Mouse (Mus musculus) cerebellum, adult 18-20 months (tissue): ENCODE results near the gene Qtrt2.
A peak's percentile ranks its signal among the peaks of the same experiment; 100 is the strongest.

ENCODE experiments used
- DNase-seq, 2 experiments: peaks; one replicate each; pipeline ENCODE4 v3.0.0; 2021

Qtrt2 gene

GRCm38 (mm10) chr16:43922630-43923029, 4.0 kb downstream of the Qtrt2 start:
- no peak for DNase-seq

- DNase-seq = no peak
Measured at GRCm38 (mm10) chr16:43922024-43922423, 4.6 kb downstream of the Qtrt2 start.

GRCm38 (mm10) chr16:43918867-43919266, 7.7 kb downstream of the Qtrt2 start:
- DNase-seq = no peak

- no peak for DNase-seq
Measured at GRCm38 (mm10) chr16:43908881-43909280, 17.7 kb downstream of the Qtrt2 start.

- DNase-seq = no peak
Measured at GRCm38 (mm10) chr16:43900571-43900970, 26.0 kb downstream of the Qtrt2 start.

- no peak for DNase-seq
Measured at GRCm38 (mm10) chr16:43900138-43900537, 26.5 kb downstream of the Qtrt2 start.

- DNase-seq = no peak
Measured at GRCm38 (mm10) chr16:43894501-43894900, 32.1 kb downstream of the Qtrt2 start.

GRCm38 (mm10) chr16:43890747-43891336, 35.8 kb downstream of the Qtrt2 start:
- DNase-seq = no peak

GRCm38 (mm10) chr16:43890005-43890336, 36.6 kb downstream of the Qtrt2 start:
- no peak for DNase-seq

GRCm38 (mm10) chr16:43889208-43890004, 37.2 kb downstream of the Qtrt2 start, which contains the start of gene Ccdc191:
TSS of gene Ccdc191 (plus strand) at chr16:43889800.
- DNase-seq = peak; percentile 98 to 100

GRCm38 (mm10) chr16:43882329-43882728, 44.3 kb downstream of the Qtrt2 start:
- DNase-seq = no peak

- no peak for DNase-seq
Measured at GRCm38 (mm10) chr16:43881636-43882035, 45.0 kb downstream of the Qtrt2 start.

GRCm38 (mm10) chr16:43879769-43880168, 46.8 kb downstream of the Qtrt2 start:
- no peak for DNase-seq

- no peak for DNase-seq
Measured at GRCm38 (mm10) chr16:43871419-43871818, 55.2 kb downstream of the Qtrt2 start.

GRCm38 (mm10) chr16:43869805-43870204, 56.8 kb downstream of the Qtrt2 start:
- DNase-seq = no peak

- DNase-seq = no peak
Measured at GRCm38 (mm10) chr16:43860624-43861023, 66.0 kb downstream of the Qtrt2 start.

- DNase-seq = no peak
Measured at GRCm38 (mm10) chr16:43858941-43859476, 67.6 kb downstream of the Qtrt2 start.

- no peak for DNase-seq
Measured at GRCm38 (mm10) chr16:43849839-43850238, 76.8 kb downstream of the Qtrt2 start.

- DNase-seq = no peak
Measured at GRCm38 (mm10) chr16:43841236-43841635, 85.4 kb downstream of the Qtrt2 start.

- DNase-seq = no peak
Measured at GRCm38 (mm10) chr16:43831957-43832356, 94.7 kb downstream of the Qtrt2 start.

GRCm38 (mm10) chr16:43827492-43827891, 99.1 kb downstream of the Qtrt2 start:
- no peak for DNase-seq

GRCm38 (mm10) chr16:43818404-43818803, 108.2 kb downstream of the Qtrt2 start:
- no peak for DNase-seq

- DNase-seq = no peak
Measured at GRCm38 (mm10) chr16:43816321-43816720, 110.3 kb downstream of the Qtrt2 start.

GRCm38 (mm10) chr16:43814644-43815043, 112.0 kb downstream of the Qtrt2 start:
- peak; percentile 28 to 41 for DNase-seq
